Mouse (Mus musculus) kidney, postnatal 25 days (tissue): Measurements from ENCODE around the gene Tff1.

ENCODE experiments used
- DNase-seq, 2 experiments: peaks; one replicate each; pipeline ENCODE4 v3.0.0; 2021; ENCODE audit warnings: mixed read lengths in 2 of 2

The Tff1 gene

DNA sequence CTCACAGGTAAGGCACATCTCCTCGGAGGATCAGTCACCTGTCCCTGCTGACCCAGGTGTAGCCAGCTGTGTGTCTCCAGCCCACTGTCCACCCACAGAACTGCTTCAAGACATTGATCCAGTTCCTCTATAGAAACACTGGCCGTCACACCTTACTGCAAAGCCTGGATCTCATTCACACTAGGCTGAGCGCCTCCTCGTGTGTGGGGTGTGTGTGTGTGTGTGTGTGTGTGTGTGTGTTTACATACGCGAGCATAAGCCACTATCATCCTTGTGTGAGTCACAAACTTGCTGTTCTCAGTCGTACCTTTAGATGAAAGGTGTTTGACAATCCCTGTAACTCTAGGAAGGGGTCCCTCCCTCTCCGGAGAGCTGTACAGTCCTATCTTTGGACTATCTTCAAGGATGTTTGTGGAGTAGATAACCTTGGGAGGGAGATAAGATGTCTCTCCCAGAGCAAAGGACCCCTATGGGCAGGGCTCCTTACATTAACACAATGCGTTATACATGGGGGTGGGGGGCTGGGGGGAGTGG, 12.0 kb downstream of the Tff1 start:
- no peak for DNase-seq

DNA sequence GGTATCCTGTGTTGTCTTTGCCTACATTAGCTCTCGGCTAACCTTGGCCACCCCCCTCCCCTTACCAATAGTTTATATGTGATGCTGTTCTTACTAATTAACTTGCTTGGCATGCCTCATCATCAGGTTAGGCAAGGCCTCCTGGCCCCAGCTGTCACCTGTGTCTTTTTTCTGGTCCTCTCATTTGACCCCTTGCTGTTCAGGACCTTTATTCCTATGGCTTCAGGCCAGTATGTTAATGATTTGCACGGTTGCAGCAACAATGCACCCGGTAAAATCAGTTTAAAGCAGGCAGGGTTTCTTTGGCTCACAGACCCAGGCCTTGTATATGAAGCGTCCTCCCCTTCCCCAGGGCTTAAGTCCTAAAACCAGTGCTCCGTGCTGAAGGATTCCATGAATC, 12.6 kb downstream of the Tff1 start:
- DNase-seq = peak; percentile 74 to 85

DNA sequence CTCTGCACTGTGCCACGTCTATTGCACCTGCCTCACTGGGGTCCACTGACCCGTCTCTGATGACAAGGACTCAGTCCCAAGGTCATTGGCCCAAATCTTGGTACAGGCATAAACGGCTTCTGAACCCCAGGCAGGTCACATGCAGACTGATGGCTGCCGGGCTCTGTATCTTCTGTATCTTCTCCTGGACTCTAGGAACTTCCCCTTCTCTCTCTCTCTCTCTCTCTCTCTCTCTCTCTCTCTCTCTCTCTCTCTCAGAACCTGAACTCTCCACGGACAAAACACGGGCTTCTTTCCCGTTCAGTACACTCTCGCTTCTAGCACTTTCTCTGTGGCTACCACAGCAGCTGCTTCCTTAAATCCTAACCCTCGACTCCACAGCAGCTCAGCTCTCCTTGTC, 19.1 kb downstream of the Tff1 start:
- DNase-seq = no peak

DNA sequence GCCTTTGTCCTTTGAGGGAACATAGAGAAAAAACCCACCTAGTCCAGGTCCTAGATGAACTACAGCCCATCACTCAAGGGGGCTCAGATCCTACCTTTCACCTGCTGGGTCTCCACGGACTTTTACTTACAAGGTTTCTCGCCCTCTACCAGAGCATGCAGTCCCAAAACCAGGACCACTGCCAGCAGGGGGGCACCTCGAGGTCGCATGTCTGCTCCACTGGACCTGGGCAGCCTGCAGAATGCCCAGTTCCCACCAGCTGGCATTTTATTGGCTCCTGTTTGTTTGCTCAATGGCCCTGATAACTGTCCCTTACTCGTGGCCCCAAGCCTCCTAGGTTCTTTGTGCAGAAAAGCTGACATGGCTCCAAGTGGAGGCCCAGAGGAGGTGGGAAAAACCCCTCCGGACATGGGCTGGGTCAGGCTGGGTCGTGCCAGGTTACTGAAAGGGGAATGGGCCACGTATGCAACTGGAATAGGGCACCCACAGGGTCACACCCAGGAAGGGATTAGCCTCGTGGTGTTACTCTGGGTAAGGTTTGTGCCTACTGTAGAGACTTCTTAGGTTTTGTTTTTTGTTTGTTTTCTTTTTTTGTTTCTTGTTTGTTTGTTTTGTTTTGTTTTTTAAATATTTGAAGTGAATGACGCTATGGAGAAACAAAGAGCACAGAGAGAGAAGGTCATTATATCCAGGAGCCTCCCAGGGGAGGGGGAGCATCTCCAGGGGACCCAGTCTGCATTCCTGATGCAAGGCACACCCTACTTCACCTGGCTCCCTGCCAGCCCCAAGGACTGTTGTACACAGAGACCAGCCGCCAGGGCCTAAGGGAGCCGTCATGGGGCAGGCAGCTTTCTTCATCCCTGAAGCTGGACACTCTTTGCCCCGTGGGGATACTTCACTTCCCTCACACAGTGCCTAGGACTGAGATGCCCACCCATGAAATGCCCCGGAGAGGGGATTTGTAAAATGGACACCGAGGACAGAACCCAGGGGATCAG, 20.7 kb downstream of the Tff1 start, which contains the start of gene Tff2:
Gene Tff2, minus strand, starts transcription at position 243 of the 998 bp plus-strand sequence.
- peak; percentile 33 to 54 for DNase-seq

DNA sequence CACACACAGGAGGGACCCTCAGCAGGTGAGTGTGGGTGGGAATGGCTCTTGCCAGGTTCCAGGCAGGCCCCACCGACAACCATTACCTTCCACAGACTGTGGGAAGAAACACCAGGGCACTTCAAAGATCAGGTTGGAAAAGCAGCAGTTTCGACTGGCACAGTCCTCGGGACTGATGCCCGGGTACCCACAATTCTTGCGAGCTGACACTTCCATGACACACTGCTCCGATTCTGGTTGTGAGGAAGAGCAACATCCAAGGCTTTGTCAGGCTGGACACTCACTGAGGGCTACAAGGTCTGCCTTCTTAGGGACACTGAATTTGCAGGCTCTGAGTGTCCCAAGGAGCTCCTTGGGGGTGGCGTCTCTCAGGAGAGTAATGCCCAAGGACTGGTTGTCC, 23.0 kb downstream of the Tff1 start:
- DNase-seq = no peak

DNA sequence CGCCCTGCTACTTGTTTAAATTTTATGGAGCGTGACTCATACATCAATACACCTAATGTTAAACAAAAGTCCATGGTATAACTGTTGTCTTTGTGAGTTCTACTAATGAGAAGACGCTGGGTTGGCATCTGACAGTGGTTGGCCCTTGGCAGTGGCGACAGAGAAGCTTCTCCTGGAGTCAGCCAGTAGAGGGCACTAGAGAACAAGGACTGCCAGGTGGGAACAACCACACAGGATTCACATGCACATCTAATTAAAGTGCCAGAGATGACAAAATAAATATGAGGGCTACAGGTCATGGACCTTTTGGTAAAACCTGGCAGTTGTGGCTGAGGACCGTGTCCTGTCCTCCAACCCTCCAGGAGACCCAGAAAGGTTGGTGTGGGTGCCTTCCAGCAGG, 26.7 kb downstream of the Tff1 start:
- DNase-seq = peak; percentile 70 to 71

DNA sequence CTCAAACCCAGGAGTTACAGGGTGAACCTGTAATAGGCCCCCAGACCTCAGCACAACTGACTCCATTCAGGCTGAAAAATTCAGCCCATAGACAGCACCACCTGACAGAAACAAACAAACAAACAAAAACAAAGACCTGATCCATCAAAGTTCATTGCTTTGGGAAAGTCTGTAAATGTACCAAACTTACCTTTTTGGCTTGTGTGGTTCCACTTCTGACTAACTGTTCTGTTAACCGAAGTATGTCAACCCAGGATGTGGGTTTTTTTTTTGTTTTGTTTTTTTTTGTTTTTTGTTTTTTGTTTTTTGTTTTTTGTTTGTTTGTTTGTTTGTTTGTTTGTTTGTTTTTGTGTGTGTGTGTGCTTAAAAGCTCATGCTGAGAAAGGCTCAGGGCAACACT, 28.3 kb downstream of the Tff1 start:
- no peak for DNase-seq

DNA sequence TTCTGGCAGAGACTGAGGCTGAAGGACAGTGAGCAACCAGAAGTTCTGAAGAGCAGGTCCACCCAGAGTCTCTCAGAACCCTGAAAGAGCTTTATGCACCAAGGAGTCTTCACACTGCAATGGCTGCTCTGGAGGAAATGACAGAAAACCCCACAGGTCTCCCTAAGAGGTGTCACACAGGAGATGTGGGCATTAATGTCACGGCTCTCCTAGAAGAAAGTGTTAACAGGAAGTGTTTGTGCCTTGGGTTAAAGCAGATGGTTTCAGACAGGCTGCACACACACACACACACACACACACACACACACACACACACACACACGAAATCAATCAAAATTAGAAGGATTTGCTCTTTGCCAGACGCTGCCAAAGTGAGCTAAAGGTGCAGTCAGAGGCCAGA, 28.8 kb downstream of the Tff1 start:
- DNase-seq = no peak

DNA sequence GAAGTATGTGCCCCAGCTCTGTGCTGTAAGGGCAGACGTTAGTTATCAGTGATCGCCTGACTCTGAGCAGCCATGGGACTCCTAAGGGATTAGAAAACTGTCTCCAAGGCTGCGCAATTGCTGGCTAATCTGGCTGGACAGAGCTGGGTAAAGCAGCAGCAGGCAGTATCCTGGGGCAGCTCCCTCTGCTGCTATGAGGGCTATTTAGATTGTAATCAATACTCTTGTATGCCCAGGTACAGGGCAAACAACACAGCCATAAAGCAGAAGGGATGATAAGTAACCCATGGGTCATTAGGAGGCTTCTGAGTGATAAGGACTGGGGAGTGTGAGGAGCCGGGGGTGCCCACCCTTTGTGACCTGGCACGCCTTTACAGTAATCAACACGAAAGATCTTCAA, 30.2 kb downstream of the Tff1 start:
- DNase-seq = no peak

DNA sequence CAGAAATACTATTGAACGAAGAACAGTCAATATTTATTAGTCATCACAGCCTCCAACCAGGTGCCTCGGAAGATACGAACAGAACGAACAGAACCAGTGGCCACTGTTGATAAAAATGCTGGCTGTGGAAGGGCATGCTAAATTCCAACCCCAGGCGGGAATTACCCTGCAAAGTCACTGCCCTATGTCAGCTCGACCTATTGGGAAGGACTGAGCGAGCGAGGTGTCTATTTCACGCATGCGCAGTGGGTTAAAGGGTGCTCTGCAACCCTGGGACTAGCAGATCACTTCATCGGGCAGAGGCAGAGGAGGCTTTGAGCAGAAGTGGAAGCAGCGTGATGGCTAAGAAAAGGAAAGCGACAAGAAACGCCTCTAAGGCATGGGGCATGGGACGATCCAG, 31.3 kb downstream of the Tff1 start:
- DNase-seq = no peak

DNA sequence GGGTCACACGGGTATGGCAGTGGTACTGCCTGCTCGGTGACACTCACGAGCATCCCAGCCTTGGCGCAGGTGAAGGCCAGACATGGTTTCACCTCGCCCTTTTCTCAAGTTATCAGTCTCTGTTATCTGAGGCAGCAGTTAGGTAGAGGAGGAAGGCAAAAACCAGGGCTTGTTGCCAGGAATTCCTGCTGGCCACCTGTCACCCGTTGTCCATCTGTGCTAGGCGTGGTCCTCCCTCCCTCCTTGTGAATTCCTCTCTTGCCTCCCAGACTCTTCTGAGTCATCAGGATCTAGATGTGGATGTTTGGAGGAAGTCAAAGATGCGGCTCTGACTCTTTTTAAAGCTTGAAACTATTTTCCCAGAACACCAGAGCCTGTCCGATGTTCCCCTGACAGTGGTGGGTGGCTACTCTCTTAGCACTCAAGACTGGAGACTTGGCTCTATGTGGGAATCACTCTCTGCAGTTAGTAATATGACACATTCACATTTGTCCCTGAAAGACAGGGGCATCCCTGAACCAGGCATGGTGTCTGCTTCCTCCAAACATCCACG, 33.7 kb downstream of the Tff1 start:
- DNase-seq = no peak

DNA sequence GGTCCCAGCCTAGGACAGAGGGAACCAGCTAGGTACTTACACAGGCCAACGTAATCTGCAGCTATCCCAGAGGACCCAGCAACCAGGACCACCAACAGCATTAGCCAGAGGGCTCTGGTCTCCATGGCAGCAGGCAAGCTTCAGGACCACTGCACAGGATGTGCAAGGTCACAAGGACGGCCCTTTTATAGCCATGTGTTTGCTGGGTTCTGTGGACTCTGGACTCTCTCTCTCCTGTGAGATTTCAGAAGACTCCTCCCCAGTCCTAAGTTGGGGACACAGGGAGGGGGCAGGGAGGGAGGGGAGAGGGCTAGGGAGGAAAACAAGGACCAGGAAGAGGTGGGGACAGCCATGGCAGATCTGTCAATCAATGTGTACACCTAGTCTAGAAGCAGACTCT, 35.6 kb downstream of the Tff1 start, which contains the start of gene Tff3:
Gene Tff3, minus strand, starts transcription at position 195 of the 400 bp plus-strand sequence.
- DNase-seq = no peak

DNA sequence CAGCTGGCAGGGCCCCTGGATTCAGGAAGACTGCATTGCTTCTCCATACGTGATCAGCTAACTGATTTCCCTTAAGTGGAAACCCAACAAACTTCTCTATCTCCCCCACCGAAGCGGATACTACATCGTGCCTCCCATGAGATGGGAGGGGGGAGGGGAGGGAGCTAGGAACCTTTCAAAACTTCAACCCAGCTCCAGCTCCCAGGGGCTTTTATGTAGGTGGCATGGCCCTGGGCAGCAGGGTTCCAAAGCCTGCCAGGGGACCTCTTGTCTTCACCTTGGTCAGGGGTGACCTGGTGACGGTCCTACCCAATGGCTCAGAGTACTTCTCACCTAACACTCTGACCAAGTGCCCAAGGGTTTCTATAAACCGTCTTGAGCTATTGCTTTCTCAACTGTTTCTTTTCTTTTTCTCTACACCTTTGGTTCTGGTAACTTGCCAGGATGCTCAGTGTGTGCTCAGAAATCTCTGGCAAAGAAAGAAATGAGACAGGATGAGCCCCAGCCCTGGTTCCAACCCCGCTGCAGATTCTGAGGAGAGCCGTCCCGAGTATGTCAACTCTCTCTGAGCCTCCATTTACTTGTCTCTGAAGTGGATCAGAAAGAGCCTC, 36.3 kb downstream of the Tff1 start:
- DNase-seq = no peak

DNA sequence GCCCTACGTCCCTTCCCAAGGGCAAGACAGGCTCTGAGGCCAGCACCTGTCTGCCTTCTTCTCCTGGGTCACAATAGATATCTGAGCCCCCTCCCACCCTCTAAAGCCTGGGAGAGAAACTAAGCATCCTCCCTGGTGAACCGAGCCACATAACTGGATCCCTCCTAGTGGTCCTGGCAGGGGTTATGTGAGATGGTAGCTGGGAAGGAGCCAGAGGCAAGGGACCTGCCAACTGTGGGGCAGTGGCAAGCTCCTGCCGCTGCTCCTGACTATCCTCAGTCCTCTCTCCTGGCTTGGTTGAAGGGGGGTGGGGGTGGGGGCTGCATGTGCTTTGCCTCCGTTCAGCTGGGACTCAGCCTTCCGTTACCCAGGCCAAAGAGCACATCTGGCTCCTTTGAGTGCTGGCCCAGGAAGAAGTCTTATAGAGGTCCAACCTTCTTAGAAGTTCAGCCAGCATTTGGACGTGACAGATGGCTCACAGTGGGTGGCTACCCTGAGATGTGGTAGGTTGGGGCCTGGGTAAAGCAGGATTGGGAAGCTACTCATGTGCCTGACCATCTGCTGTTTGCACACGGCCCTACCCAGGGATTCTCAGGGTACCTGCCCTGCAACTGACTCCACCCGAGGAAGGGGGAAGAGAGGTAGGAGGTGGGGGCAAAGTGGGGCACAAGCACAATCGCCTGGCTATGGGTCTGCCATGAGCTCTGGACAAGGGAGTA, 39.4 kb downstream of the Tff1 start:
- no peak for DNase-seq

DNA sequence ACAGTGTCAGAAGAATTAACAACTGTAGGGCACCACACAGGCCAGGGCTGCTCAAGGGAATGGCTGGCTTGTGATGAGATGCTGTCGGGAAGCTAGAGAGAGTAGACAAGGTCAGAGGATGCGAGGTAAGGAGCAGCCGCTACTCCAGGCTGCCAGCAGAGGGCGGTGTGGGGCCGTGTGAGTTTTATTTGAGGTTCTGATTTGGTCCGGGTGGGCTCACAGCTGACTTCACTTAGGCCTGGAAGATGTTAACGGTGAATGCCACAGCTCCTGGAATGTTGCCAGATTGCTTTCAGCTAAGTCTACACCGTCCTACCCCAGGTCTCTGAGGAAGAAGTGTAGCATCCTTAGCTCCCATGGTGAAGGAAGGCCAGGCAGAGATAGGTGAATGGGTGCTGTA, 43.1 kb downstream of the Tff1 start:
- DNase-seq = peak in 1 of 2 experiments; percentile 45

DNA sequence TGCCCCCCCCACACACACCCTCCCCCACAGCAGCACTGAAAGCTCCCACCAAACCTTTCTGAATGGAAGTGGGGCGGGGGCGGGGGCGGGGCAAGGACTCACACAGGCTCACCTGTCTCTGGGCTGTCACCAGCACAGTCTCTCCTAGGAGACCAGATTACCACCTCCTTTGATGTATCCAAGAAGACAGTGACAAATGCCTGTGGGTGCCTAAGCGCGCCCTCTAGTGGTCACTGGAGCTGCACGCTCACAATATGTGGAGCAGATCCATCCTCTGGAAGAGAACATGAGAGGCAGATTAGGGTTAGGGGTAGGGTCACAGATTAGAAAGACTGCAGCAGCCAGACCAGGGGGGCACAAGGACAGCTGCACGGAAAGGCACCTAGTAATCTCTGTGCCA, 45.6 kb downstream of the Tff1 start:
- DNase-seq = peak; percentile 74 to 87

DNA sequence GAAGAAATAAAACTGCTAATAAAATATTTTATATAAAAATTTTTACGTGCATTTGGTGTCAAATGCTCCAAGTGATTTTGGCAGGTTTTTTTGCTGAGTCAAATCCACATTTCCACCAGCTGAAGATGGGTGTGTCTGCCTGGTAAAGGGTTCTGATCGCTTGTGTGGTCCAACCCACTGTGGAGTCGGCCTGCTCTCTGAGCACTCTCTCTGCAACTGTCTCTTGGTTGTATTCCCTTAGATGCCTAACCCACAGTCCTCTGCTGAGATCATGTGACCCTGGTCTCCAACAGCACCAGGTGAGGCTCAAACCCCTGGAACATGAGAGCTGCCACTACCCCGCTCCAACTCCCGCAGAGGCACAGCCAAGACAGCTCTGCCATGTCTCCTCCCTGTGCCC, 47.1 kb downstream of the Tff1 start:
- no peak for DNase-seq

DNA sequence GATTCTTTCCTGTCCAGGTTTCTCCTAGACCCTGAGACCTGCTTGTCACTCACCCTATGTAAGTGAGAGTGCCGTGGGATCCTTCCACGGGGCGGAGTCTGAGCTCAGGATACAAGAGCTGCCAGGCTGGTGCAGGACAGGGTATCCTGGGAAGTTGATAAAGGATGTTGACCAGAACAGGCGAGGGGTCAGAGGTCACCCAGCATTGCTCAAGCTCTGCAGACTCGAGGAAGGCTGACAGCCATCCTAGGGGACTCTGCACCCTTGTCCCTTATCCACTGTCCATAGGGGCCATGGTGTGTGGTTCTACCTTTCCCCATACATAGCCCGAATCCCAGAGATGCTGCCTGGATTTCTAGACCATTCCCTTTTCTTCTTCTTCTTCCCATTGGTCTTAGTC, 49.0 kb downstream of the Tff1 start:
- no peak for DNase-seq

DNA sequence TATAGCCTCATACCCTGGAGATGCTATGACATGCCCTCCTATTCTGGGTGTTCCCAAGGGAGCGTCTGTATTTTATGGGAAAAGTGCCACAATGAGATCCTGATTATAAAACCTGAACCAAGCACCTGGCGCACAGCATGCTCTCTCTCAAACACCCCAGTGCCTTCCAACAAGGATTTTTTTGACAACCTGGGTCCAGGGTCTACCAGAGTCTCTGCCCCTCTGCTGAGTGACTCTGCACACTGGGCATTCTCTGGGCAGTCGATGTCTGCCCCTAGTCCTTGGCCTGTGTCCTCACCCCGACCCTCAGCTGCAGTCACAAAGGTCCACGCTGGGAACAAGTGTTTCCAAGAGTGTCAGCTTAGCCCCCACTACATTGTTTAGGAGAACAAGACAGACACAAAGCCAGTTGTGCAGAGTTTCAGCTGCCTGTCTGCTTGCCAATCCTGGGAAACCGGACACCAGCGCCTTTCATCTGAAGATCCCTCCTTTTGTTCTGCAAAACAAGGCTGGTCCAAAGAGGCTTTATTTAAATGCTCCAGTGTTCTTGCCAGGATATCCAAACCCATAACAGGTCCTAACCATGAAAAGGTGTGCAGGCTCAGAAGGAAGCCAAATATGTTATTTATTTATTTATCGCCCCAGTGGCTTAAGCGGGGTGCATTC, 51.8 kb downstream of the Tff1 start:
- DNase-seq = no peak
